Mouse (Mus musculus) olfactory bulb, adult 2 months (tissue): ENCODE data around the gene Bace2. TPM values are rescaled to one million over a fixed set of nuclear protein-coding genes. Genes with fewer than 3 reads are reported as not detected.

Source experiments
- H3K27ac ChIP-seq: fragments of 200-500 bp; 2 replicates; pipeline ENCODE4 v1.5.1; 2012; ENCODE audit warnings: low read depth, low read length; ENCODE audit not compliant: insufficient read depth
- H3K4me1 ChIP-seq: fragments of 200-500 bp; 2 replicates; pipeline ENCODE4 v1.6.1; 2012; ENCODE audit warnings: low read length; ENCODE audit not compliant: control insufficient read depth, insufficient read depth
- H3K4me3 ChIP-seq: fragments of 200-500 bp; 2 replicates; pipeline ENCODE4 v1.5.1; 2012; ENCODE audit warnings: mild to moderate bottlenecking, low read depth, low read length, moderate library complexity; ENCODE audit not compliant: insufficient read depth
- CTCF ChIP-seq: fragments of 200-500 bp; IDR thresholded peaks from 2 replicates; pipeline ENCODE4 v1.5.1; 2012; ENCODE audit warnings: low read depth, mild to moderate bottlenecking, low read length, moderate library complexity; ENCODE audit not compliant: insufficient read depth
- POLR2A ChIP-seq: fragments of 200-500 bp; IDR thresholded peaks from 2 replicates; pipeline ENCODE4 v1.6.1; 2012; ENCODE audit warnings: mild to moderate bottlenecking, low read depth, low read length, moderate library complexity; ENCODE audit not compliant: insufficient read depth
- WGBS: fragments of 180-500 bp; shearing (Covaris S2); methylation state at CpG from one replicate; pipeline ENCODE4 v1.1.7; 2018; 5-methylcytosine and 5-hydroxymethylcytosine counted together
- polyA plus RNA-seq: library from polyadenylated mRNA; stranded (reverse); fragments of >200 nt; gene quantifications from 2 replicates; pipeline ENCODE4 v1.2.4, GENCODE M21; 2012; ENCODE audit warnings: low replicate concordance; ENCODE audit not compliant: missing spikeins, insufficient read depth, insufficient read length

Gene Bace2
- not detected in 2 replicates for polyA plus RNA-seq

DNA sequence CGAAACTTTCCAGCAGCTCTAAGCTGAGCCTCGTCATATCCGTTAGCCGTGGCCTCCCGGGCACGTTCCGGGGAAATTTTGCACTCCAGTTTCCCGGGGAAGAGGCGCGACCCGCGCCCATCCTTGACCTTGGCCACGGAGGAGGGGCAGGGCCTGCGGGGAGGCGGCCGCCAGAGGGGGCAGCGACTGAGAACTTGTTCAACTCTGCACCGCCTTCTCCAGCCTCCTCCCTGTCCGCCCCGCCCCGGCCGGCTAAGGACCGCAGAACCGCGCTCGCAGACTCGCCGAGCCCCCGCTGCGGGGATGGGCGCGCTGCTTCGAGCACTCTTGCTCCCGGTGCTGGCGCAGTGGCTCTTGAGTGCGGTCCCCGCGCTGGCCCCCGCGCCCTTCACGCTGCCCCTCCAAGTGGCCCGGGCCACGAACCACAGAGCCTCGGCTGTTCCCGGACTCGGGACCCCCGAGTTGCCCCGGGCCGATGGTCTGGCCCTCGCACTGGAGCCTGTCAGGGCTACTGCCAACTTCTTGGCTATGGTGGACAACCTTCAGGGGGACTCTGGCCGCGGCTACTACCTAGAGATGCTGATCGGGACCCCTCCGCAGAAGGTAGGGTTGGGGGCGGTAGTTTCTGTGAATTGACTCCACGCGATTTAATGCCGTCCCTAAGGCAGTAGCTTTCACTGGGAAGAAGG lies at the start of gene Bace2:
Gene Bace2 (plus strand): TSS at position 244 of the 689 bp plus-strand sequence.
- under 1% methylated on average over 58 of the region's 58 CpGs for WGBS
- Histone ChIP-seq H3K27ac (no peak within 1 kb of the TSS), H3K4me3 (peak within 1 kb of the TSS; percentile 58), H3K4me1 (peaks cover 20% of the 10 kb centered on the region)
- no peak for TF ChIP-seq POLR2A
- no peak for TF ChIP-seq CTCF

DNA sequence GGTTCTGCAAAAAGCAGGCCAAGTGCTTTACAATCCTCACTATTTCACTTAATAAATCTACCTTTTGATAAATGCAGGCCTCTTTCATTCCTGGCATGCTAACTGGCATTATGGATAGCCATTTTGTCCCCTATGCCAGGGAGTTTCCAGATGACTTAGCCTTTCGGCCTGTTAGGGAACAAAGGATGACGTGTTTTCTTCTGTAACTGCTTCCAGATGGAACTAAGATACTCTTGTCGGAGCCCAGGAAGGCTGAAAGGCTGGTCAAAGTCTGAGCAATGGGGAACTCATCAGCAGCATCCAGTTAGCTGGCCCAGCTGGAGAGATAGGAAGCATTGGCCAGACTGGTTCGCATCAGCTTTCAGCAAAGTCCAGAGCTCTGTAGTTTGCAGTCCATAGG lies 48.9 kb upstream of the Bace2 start:
- TF ChIP-seq POLR2A (no peak), CTCF (no peak)
- Histone ChIP-seq H3K27ac (no peak overlapping the region), H3K4me1 (no peaks in the 10 kb centered on the region), H3K4me3 (no peak overlapping the region)
- WGBS = 75% methylated on average over 4 of the region's 4 CpGs

DNA sequence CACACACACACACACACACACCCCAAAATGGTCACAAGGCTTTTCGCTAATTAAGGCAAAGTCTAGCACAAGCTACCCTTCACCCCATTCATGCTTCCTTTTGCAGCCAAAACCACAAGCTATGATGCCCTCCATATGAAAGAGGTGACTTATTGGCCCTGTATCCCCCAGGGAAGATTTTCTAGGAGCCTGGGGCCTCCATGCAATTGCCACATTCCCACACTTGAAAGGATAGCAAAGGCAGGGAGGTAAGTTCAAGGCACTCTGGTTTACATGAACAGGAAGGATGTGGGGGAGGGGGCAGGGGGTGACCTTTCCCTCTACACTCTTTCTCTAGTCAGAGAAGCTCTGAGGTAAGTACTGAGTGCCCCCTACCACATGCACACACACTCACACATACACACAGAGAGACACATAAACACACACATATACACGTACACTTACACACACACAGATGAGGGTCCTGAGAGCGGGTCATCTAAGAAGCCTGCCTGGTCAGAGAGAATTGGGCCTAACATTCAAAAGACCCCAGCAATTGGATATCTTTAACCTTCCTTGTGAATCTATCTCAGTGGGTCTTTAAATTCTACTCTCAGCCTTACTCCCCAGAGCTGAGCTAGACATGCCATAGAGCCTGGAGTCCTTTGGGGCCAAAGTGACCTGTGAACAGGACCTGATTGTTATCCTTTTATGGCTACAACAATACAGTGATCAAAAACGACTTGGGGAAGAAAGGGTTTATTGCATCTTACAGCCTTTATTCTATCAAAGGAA lies 46.6 kb upstream of the Bace2 start:
- H3K4me3 ChIP-seq = no peak overlapping the region
- TF ChIP-seq CTCF = no peak
- TF ChIP-seq POLR2A = no peak
- H3K27ac ChIP-seq = no peak overlapping the region
- H3K4me1 ChIP-seq = peaks cover 8% of the 10 kb centered on the region
- WGBS = 76% methylated on average over 4 of the region's 4 CpGs

DNA sequence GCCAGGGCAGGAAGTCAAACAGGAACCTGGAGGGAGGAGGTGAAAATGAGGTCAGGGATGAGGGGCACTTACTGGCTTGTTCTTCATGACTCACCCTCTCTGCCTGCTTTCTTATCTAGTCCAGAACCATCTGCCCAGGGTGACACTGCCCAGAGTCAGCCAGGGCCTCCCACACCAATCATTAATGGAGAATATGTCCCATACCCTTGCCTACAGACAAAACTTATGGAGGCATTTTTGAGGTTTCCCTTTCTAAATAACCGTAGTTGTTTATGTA lies 46.0 kb upstream of the Bace2 start:
- WGBS = 82% methylated on average over 1 of the region's 1 CpGs
- Histone ChIP-seq H3K4me1 (peaks cover 8% of the 10 kb centered on the region), H3K27ac (no peak overlapping the region), H3K4me3 (no peak overlapping the region)
- TF ChIP-seq CTCF = no peak
- no peak for TF ChIP-seq POLR2A

DNA sequence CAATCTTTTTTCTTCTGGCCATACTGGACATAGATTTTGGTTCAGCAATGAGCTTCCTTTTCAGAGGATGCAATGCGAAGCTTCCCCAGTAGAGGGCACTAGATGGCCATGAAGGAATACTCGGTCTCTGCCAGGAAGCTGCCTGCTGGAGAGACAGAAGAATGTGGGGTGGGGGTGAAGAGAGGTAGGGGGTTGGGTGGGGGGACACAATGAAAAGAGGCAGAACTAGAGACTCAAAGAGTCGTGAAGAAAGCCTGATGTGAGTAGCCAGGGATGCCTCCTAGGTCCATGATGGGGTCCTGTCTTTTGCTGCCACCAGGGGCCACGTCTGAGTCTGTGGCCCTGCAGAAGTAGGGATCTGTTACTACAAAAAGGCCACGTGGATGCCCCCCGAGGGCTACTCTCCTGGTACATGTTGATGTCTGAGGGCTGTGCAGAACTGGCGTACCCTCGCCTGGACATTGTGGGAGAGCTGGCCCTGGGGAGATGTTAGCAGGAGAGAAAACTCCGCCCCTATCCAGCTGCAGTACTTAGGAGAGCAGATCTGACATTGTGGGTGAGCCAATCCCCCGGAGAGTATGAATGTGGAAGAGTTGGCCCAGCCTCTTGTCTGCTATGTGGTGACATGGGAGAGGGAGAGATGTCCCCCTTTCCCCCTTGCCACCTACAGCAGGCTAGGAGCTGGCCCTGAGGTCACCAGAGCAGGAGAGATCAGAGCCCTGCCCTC lies 43.4 kb upstream of the Bace2 start:
- 27% methylated on average over 10 of the region's 10 CpGs for WGBS
- Histone ChIP-seq H3K4me1 (peaks cover 8% of the 10 kb centered on the region), H3K4me3 (no peak overlapping the region), H3K27ac (no peak overlapping the region)
- 0 out of 2 replicates have a peak, but pooled peaks have one; percentile 19 for TF ChIP-seq CTCF
- TF ChIP-seq POLR2A = no peak

DNA sequence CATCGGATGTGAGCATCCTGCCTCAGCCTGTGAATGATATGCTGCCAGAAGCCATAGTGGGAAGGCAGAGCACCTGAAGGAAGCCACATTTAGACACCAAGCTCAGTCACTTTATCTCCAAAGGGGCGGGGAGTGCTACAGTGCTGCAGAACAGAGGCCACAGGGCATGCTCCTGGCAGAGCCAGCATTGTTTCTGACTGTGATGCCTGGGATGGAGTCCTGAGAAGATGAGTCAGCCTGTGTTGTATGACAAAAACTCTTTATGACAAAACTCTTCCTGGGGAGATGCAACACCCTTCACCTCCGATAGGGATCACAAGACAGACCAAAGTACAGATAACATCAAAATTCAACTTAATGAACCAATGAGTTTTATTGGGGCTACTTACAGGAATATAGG lies 35.0 kb upstream of the Bace2 start:
- 96% methylated on average over 3 of the region's 3 CpGs for WGBS
- no peak overlapping the region for H3K4me3 ChIP-seq
- TF ChIP-seq CTCF (no peak), POLR2A (no peak)
- H3K27ac ChIP-seq = no peak overlapping the region
- no peaks in the 10 kb centered on the region for H3K4me1 ChIP-seq

DNA sequence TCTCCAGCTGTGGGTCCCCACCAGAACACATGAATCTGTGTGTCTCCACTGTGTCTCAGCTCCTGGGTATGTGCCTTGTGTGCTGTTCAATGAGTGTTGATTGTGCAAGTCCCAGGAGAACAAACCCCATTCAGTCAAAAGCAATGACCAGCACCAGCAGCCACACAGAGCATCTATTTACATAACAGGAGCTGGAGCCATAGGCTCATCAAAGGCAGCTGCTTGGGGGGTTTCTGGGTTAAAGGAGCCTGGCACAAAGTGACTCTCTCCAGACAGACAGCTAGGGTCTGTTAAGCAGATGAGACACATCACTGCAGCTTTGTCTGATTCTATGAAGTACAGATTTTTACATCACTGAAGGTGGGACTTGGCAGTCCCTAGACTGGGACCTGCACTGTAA lies 33.9 kb upstream of the Bace2 start:
- no peak overlapping the region for H3K4me3 ChIP-seq
- H3K27ac ChIP-seq = no peak overlapping the region
- TF ChIP-seq CTCF (no peak), POLR2A (no peak)
- no peaks in the 10 kb centered on the region for H3K4me1 ChIP-seq

DNA sequence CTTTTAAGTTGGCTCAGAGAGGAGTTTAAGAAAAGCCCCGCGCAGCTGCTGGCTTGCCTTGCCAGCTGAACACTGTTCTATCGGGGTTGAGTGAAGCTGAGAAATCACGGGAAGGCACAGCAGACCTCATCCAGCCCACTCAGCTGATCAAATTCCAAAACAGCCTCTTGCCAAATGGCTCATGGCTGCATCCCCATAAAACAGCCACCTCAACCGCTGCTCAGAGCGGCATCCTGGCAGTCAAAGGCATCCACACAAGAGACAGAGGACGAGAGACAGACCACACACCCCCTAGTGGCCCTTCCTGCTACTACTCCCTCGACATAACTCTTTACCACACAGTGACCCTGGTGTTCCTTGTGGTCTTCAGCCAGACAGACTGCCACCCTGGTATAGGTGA lies 30.6 kb upstream of the Bace2 start:
- TF ChIP-seq POLR2A = no peak
- TF ChIP-seq CTCF = no peak
- Histone ChIP-seq H3K27ac (no peak overlapping the region), H3K4me3 (no peak overlapping the region), H3K4me1 (no peaks in the 10 kb centered on the region)
- WGBS = 21% methylated on average over 8 of the region's 8 CpGs

DNA sequence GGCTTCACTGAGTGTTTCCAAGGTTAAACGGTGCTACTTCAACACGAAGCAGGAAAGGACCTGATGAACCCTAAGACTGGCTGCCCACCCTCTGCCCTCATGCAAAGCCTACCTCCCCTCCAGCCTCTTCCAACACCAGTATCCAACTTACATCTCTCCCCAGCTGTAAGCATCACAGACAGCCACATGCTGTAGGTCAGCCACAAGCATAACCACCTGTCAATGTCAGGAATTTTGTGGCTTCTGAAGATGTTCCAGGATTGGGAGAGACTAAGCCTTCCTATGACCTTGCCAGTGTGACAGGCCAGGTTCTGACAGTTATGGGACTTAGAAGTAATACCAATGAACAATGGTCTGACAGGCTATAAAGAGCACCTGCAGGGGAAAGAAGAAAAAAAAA lies 27.9 kb upstream of the Bace2 start:
- 92% methylated on average over 2 of the region's 2 CpGs for WGBS
- H3K4me1 ChIP-seq = no peaks in the 10 kb centered on the region
- no peak for TF ChIP-seq CTCF
- TF ChIP-seq POLR2A = no peak
- H3K27ac ChIP-seq = no peak overlapping the region
- no peak overlapping the region for H3K4me3 ChIP-seq
